Mouse (Mus musculus) MEL (cell line): ENCODE results near the gene Pecam1.

ENCODE experiments used
- CTCF ChIP-seq, 3 experiments: IDR thresholded peaks in 2 of 3; conservative IDR thresholded peaks in 1 of 3; 2 replicates each; pipeline ENCODE4 v1.5.1; 2011 to 2012; ENCODE audit warnings: low read length in 3 of 3, low read depth in 2 of 3, mild to moderate bottlenecking in 2 of 3, improper control_type of control experiment in 1 of 3, inconsistent platforms in 1 of 3, mixed read lengths in 1 of 3, moderate library complexity in 1 of 3; ENCODE audit not compliant: control insufficient read depth in 1 of 3, insufficient read depth in 1 of 3, poor library complexity in 1 of 3, severe bottlenecking in 1 of 3
- EP300 ChIP-seq, 2 experiments: IDR thresholded peaks; 2 replicates each; pipeline ENCODE4 v1.6.1; 2011; ENCODE audit warnings: improper control_type of control experiment in 2 of 2, low read length in 2 of 2, low read depth in 1 of 2, mild to moderate bottlenecking in 1 of 2
- GATA1 ChIP-seq: IDR thresholded peaks from 2 replicates; pipeline ENCODE4 v1.6.1; 2011; ENCODE audit warnings: low read depth, low read length, improper control_type of control experiment
- JUND ChIP-seq: IDR thresholded peaks from 2 replicates; pipeline ENCODE4 v1.6.1; 2011; ENCODE audit warnings: low read depth, mild to moderate bottlenecking, improper control_type of control experiment, low read length
- MAFK ChIP-seq: IDR thresholded peaks from 2 replicates; pipeline ENCODE4 v1.6.1; 2011; ENCODE audit warnings: low read depth, mild to moderate bottlenecking, low read length, improper control_type of control experiment, borderline replicate concordance
- MAX ChIP-seq: IDR thresholded peaks from 2 replicates; pipeline ENCODE4 v1.6.1; 2011; ENCODE audit warnings: low read length, improper control_type of control experiment
- MEF2A ChIP-seq: IDR thresholded peaks from 2 replicates; pipeline ENCODE4 v1.6.1; 2014; ENCODE audit warnings: low read depth, mild to moderate bottlenecking, inconsistent platforms, low read length, improper control_type of control experiment; ENCODE audit not compliant: poor library complexity, insufficient replicate concordance, severe bottlenecking; ENCODE audit errors: extremely low read depth
- MXI1 ChIP-seq: IDR thresholded peaks from 2 replicates; pipeline ENCODE4 v1.6.1; 2011; ENCODE audit warnings: mild to moderate bottlenecking, low read depth, low read length, improper control_type of control experiment
- POLR2A ChIP-seq, 2 experiments: IDR thresholded peaks; 2 replicates each; pipeline ENCODE4 v1.6.1; 2011 to 2012; ENCODE audit warnings: low read length in 2 of 2, mild to moderate bottlenecking in 2 of 2, control low read depth in 1 of 2, improper control_type of control experiment in 1 of 2, low read depth in 1 of 2, moderate library complexity in 1 of 2; ENCODE audit not compliant: control insufficient read depth in 1 of 2, insufficient read depth in 1 of 2, poor library complexity in 1 of 2
- RAD21 ChIP-seq: IDR thresholded peaks from 2 replicates; pipeline ENCODE4 v1.6.1; 2011; ENCODE audit warnings: mild to moderate bottlenecking, low read depth, low read length, improper control_type of control experiment
- SMC3 ChIP-seq: IDR thresholded peaks from 2 replicates; pipeline ENCODE4 v1.6.1; 2011; ENCODE audit warnings: low read depth, low read length, improper control_type of control experiment
- TAL1 ChIP-seq: IDR thresholded peaks from 2 replicates; pipeline ENCODE4 v1.6.1; 2012; ENCODE audit warnings: mild to moderate bottlenecking, inconsistent platforms, low read length, moderate library complexity, mixed read lengths
- TCF12 ChIP-seq: IDR thresholded peaks from 2 replicates; pipeline ENCODE4 v1.6.1; 2014; ENCODE audit warnings: low read depth, mild to moderate bottlenecking, inconsistent platforms, low read length, improper control_type of control experiment, moderate library complexity
- UBTF ChIP-seq: IDR thresholded peaks from 2 replicates; pipeline ENCODE4 v1.6.1; 2012; ENCODE audit warnings: low read depth, mild to moderate bottlenecking, inconsistent platforms, low read length, improper control_type of control experiment, moderate library complexity, borderline replicate concordance; ENCODE audit not compliant: insufficient read depth

DNA sequence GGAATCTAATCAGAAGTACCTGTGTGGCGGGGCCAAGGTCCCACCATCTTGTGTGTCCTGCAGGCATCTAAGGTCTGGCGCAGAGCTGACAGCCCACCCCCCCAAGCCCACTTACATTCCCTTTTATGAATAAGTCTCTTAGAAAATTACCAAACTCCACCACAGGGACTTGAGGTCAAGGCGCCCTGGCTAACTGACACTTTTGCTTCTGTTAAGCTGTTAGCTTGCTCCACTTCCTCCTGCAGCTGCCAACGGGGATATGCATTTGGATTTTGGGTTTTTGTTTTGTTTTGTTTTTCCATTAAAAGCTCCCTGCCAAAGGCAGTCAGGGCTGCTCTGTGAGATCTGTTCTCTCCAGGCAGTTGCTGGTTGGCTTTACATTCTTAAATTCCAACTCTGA lies 134.9 kb downstream of the Pecam1 start:
- TF ChIP-seq POLR2A (IDR thresholded peaks at IDR 0.05; ENCODE audit: control insufficient read depth in 1 of 2, insufficient read depth in 1 of 2, low read depth in 1 of 2, low read length in 2 of 2, poor library complexity in 1 of 2) (no peak), MAFK (no peak), RAD21 (no peak), MEF2A (no peak), CTCF (IDR thresholded peaks at IDR 0.05 in 2 of 3, conservative IDR thresholded peaks at IDR 0.05 in 1 of 3; ENCODE audit: control insufficient read depth in 1 of 3, insufficient read depth in 1 of 3, low read depth in 2 of 3, low read length in 3 of 3, poor library complexity in 1 of 3, severe bottlenecking in 1 of 3) (no peak), TAL1 (no peak), MXI1 (no peak), MAX (no peak), UBTF (no peak), JUND (no peak), TCF12 (no peak), EP300 (IDR thresholded peaks at IDR 0.05; ENCODE audit: low read depth in 1 of 2, low read length in 2 of 2) (no peak; a peak in 1 of 4 replicates), GATA1 (no peak), SMC3 (no peak)
